In the genomic region with DNA sequence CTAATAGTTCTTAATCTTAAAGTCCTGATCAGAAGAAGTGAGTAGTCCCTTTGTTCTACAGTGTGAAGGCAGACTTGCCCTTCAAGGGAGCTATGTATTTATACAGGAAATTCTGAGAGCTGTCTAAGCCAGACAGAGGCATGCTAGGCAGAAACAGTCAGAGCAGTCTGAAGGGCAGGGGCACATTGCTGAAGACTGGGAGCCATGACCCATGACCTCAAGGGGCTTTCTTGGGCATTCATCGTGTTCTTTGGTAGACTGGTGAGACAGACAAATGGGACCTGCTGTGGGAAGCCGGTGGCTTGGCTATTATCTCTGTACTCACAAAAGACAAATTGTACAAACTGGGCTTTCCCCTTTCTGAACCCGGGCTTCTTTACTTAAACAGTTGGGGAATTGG, we compare ENCODE assay signal across 20 mouse cellular contexts. TPM values are rescaled to one million over a fixed set of nuclear protein-coding genes. Genes with fewer than 3 reads are reported as not detected.
A peak's percentile ranks its signal among the peaks of the same experiment; 100 is the strongest.
DNase-seq lines count a peak whose midpoint lies in the region; ATAC-seq lines count a peak whose summit lies in the region.
"Had no signal": no experiment of that assay in that cellular context is flagged by ENCODE, and none has a peak within 500 bp of the region (broad histone marks: within the 10 kb centered on the region; RNA-seq: fewer than 3 reads in every experiment).

No protein-coding gene starts in this region.

- no peaks in the 10 kb centered on the region for H3K36me3 ChIP-seq in kidney, embryonic 16.5 days (ENCODE audit: insufficient read depth, low read length)
- no peaks in the 10 kb centered on the region for H3K36me3 ChIP-seq in midbrain, embryonic 11.5 days (ENCODE audit: control insufficient read depth, insufficient read depth, low read length)
- H3K36me3 ChIP-seq in midbrain, embryonic 16.5 days (ENCODE audit: control insufficient read depth, insufficient read depth, low read length), result no peaks in the 10 kb centered on the region
- H3K36me3 ChIP-seq in embryonic facial prominence, embryonic 10.5 days (replicated peaks), result no peaks in the 10 kb centered on the region
- H3K36me3 ChIP-seq: embryonic facial prominence, embryonic 13.5 days; heart, embryonic 10.5 days; kidney, embryonic 15.5 days had no signal

- DNase-seq in kidney, adult 11 months, result peak; percentile 16
- peak; percentile 89 for DNase-seq in midbrain, embryonic 11.5 days (ENCODE audit: low spot score, missing footprints)
- peak; percentile 53 for DNase-seq in embryonic facial prominence, embryonic 10.5 days (ENCODE audit: low spot score)
- DNase-seq in yolk sac, embryonic 10.5 days (ENCODE audit: low spot score), result peak; percentile 19
- DNase-seq: cerebellum, postnatal 10 days; gastrocnemius, postnatal 36 days; heart, postnatal 10 days; liver; liver, postnatal 0 days; spleen, adult 18-20 months; thymus, adult 18-20 months had no signal

- ATAC-seq in kidney, embryonic 16.5 days (ENCODE audit: low FRiP score, low TSS enrichment), result no peak
- ATAC-seq in midbrain, embryonic 11.5 days (ENCODE audit: low FRiP score), result peak; percentile 62
- ATAC-seq in midbrain, embryonic 16.5 days, result no peak
- no peak for ATAC-seq in cerebellum, adult (ENCODE audit: insufficient number of reproducible peaks, low FRiP score, low TSS enrichment)
- ATAC-seq: liver, postnatal 0 days had no signal

- no peaks in the 10 kb centered on the region for H3K9me3 ChIP-seq in kidney, embryonic 16.5 days (ENCODE audit: low read length)
- no peaks in the 10 kb centered on the region for H3K9me3 ChIP-seq in midbrain, embryonic 11.5 days (ENCODE audit: control insufficient read depth, low read length)
- H3K9me3 ChIP-seq in midbrain, embryonic 16.5 days (replicated peaks; ENCODE audit: control insufficient read depth, low read length, poor library complexity, severe bottlenecking), result no peaks in the 10 kb centered on the region
- no peaks in the 10 kb centered on the region for H3K9me3 ChIP-seq in embryonic facial prominence, embryonic 10.5 days
- H3K9me3 ChIP-seq: embryonic facial prominence, embryonic 13.5 days; heart, embryonic 10.5 days; kidney, embryonic 15.5 days; megakaryocyte, embryonic 14.5 days had no signal

- no peak overlapping the region for H3K4me3 ChIP-seq in kidney, embryonic 16.5 days (ENCODE audit: low read length)
- no peak overlapping the region for H3K4me3 ChIP-seq in midbrain, embryonic 11.5 days (ENCODE audit: low read depth, low read length)
- no peak overlapping the region for H3K4me3 ChIP-seq in midbrain, embryonic 16.5 days (ENCODE audit: low read depth, low read length)
- H3K4me3 ChIP-seq in embryonic facial prominence, embryonic 10.5 days, result no peak overlapping the region
- H3K4me3 ChIP-seq: embryonic facial prominence, embryonic 13.5 days; heart, embryonic 10.5 days; kidney, embryonic 15.5 days; megakaryocyte, embryonic 14.5 days had no signal

- no peaks in the 10 kb centered on the region for H3K27me3 ChIP-seq in kidney, embryonic 16.5 days (ENCODE audit: insufficient read depth, low read length)
- H3K27me3 ChIP-seq in midbrain, embryonic 11.5 days (ENCODE audit: control insufficient read depth, insufficient read depth, low read length), result no peaks in the 10 kb centered on the region; the same call in 1 of the 2 replicates
- peaks cover 9% of the 10 kb centered on the region; the same call in 1 of the 2 replicates for H3K27me3 ChIP-seq in midbrain, embryonic 16.5 days (ENCODE audit: control insufficient read depth, insufficient read depth, low read depth, low read length)
- peaks cover 43% of the 10 kb centered on the region for H3K27me3 ChIP-seq in embryonic facial prominence, embryonic 10.5 days (replicated peaks; ENCODE audit: low read depth, poor library complexity, severe bottlenecking)

- no peaks in the 10 kb centered on the region; the same call in 1 of the 2 replicates for H3K4me1 ChIP-seq in kidney, embryonic 16.5 days (ENCODE audit: insufficient read depth, low read length)
- peaks cover 5% of the 10 kb centered on the region for H3K4me1 ChIP-seq in midbrain, embryonic 11.5 days (ENCODE audit: control insufficient read depth, insufficient read depth, low read length)
- H3K4me1 ChIP-seq in midbrain, embryonic 16.5 days (ENCODE audit: control insufficient read depth, insufficient read depth, low read length), result peaks cover 6% of the 10 kb centered on the region
- H3K4me1 ChIP-seq in embryonic facial prominence, embryonic 10.5 days, result peaks cover 13% of the 10 kb centered on the region

- no peak overlapping the region for H3K9ac ChIP-seq in kidney, embryonic 16.5 days (replicated peaks; ENCODE audit: low read length)
- H3K9ac ChIP-seq in midbrain, embryonic 11.5 days (ENCODE audit: low read length), result no peak overlapping the region
- H3K9ac ChIP-seq in midbrain, embryonic 16.5 days (ENCODE audit: low read depth, low read length), result no peak overlapping the region
- H3K9ac ChIP-seq: embryonic facial prominence, embryonic 13.5 days; kidney, embryonic 15.5 days; liver, postnatal 0 days had no signal

- H3K4me2 ChIP-seq in kidney, embryonic 16.5 days (replicated peaks; ENCODE audit: low read depth, low read length), result no peak overlapping the region
- H3K4me2 ChIP-seq in midbrain, embryonic 11.5 days, result no peak overlapping the region
- H3K4me2 ChIP-seq in midbrain, embryonic 16.5 days (ENCODE audit: low read length), result no peak overlapping the region
- H3K4me2 ChIP-seq: embryonic facial prominence, embryonic 13.5 days; kidney, embryonic 15.5 days had no signal

- WGBS in kidney, embryonic 16.5 days, result 20% methylated on average over 3 of the region's 3 CpGs
- 4% methylated on average over 3 of the region's 3 CpGs for WGBS in midbrain, embryonic 11.5 days
- 0% methylated on average over 3 of the region's 3 CpGs for WGBS in midbrain, embryonic 16.5 days
- WGBS in embryonic facial prominence, embryonic 10.5 days, result 17% methylated on average over 3 of the region's 3 CpGs

- no peak overlapping the region for H3K27ac ChIP-seq in kidney, embryonic 16.5 days (ENCODE audit: low read length)
- H3K27ac ChIP-seq in midbrain, embryonic 11.5 days (ENCODE audit: low read depth, low read length), result 0 out of 2 replicates have a peak overlapping the region, but pooled peaks have one; percentile 20
- H3K27ac ChIP-seq in midbrain, embryonic 16.5 days (ENCODE audit: low read length), result no peak overlapping the region
- H3K27ac ChIP-seq in embryonic facial prominence, embryonic 10.5 days (replicated peaks), result no peak overlapping the region
- H3K27ac ChIP-seq: embryonic facial prominence, embryonic 13.5 days; heart, embryonic 10.5 days; kidney, embryonic 15.5 days had no signal

RNA-seq across cellular contexts. Expression of gene Sytl2, which starts 4.0 kb away (rescaled TPM):
- polyA plus RNA-seq in kidney, embryonic 16.5 days (2015; fragmentation: Nextera tagmentation; extraction: Ambion mirVana), result 10.1 and 11.1 TPM in 2 replicates
- 3.8 and 4.7 TPM in 2 replicates for polyA plus RNA-seq in midbrain, embryonic 11.5 days (2014; fragmentation: Nextera tagmentation; extraction: Ambion mirVana)
- 8.4 and 8.7 TPM in 2 replicates for polyA plus RNA-seq in midbrain, embryonic 16.5 days (2015; fragmentation: Nextera tagmentation; extraction: Ambion mirVana)
- 3.1 and 3.2 TPM in 2 replicates for polyA plus RNA-seq in embryonic facial prominence, embryonic 10.5 days (2016; fragmentation: Nextera tagmentation; extraction: Ambion mirVana)

RNA-seq across cellular contexts. Expression of gene Ccdc83, which starts 40.5 kb away (rescaled TPM):
- polyA plus RNA-seq in kidney, embryonic 16.5 days (2015; fragmentation: Nextera tagmentation; extraction: Ambion mirVana), result not detected in 2 replicates
- 0.11 TPM in 1 of 2 replicates, not detected in the other for polyA plus RNA-seq in midbrain, embryonic 11.5 days (2014; fragmentation: Nextera tagmentation; extraction: Ambion mirVana)
- polyA plus RNA-seq in midbrain, embryonic 16.5 days (2015; fragmentation: Nextera tagmentation; extraction: Ambion mirVana), result not detected in 2 replicates
- polyA plus RNA-seq in embryonic facial prominence, embryonic 10.5 days (2016; fragmentation: Nextera tagmentation; extraction: Ambion mirVana), result 0.10 TPM in 1 of 2 replicates, not detected in the other
- polyA plus RNA-seq: C2C12; embryonic facial prominence, embryonic 13.5 days; kidney, embryonic 15.5 days; liver, postnatal 0 days; stomach, embryonic 14.5 days had no signal

Comparison
In these comparisons a context has a peak if more than half of its experiments do, and no peak if none do; other contexts are left out.
1. DNase-seq: peak in every context shown above with its lines; median percentile 89 in midbrain, embryonic 11.5 days; 53 in embryonic facial prominence, embryonic 10.5 days; 19 in yolk sac, embryonic 10.5 days; 16 in kidney, adult 11 months.